Mouse (Mus musculus): ENCODE results near the gene Anks3.

The Anks3 gene

GRCm38 (mm10) chr16:4927967-4928366, 36.0 kb downstream of the Anks3 start:
- DNase-seq (ENCODE audit: low spot score) = no peak

- DNase-seq (ENCODE audit: low spot score) = no peak
Measured at GRCm38 (mm10) chr16:4923996-4924395, 40.0 kb downstream of the Anks3 start.

DNA sequence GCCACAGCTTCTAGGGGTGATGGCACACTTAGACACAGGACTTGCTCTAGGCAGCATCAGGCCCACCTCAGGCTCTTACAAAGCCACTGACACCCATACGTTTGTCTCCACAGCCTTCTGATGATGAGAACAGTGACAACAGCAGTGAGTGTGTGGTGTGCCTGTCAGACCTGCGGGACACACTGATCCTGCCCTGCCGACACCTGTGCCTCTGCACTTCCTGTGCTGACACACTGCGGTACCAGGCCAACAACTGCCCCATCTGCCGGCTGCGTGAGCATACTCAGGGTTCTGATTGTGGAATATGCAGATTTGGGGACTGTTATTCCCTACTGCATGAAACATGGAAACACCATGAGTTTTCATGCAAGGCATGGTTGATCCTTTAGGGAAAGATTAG, 41.5 kb downstream of the Anks3 start:
- no peak for DNase-seq (ENCODE audit: low spot score)

- DNase-seq (ENCODE audit: low spot score) = no peak
Measured at GRCm38 (mm10) chr16:4920556-4920955, 43.4 kb downstream of the Anks3 start.

DNA sequence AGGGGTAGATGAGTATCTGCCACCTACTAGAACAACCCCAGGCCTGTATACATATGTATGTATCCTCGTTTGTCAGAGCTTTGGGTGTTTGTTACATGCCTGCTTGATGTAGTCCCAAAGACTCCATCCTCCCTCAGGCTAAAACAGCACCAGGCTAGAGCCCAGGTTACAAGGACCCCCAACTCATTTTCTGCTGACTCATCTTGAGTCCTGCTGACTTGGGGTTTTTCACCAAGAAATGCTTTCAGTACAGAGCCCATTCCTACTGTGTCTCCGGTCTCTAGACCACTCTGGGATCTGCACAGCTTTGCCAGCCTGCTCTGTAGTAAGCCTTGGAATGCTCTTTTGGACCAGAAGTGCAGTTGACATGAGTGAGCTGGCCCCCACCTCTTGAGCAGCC, 47.4 kb downstream of the Anks3 start:
- no peak for DNase-seq (ENCODE audit: low spot score)

GRCm38 (mm10) chr16:4915931-4916330, 48.1 kb downstream of the Anks3 start:
- DNase-seq (ENCODE audit: low spot score) = no peak

GRCm38 (mm10) chr16:4913783-4914735, 49.9 kb downstream of the Anks3 start:
- DNase-seq (ENCODE audit: low spot score) = peak; percentile 92

- DNase-seq (ENCODE audit: low spot score) = no peak
Measured at GRCm38 (mm10) chr16:4912907-4913782, 50.9 kb downstream of the Anks3 start.

DNA sequence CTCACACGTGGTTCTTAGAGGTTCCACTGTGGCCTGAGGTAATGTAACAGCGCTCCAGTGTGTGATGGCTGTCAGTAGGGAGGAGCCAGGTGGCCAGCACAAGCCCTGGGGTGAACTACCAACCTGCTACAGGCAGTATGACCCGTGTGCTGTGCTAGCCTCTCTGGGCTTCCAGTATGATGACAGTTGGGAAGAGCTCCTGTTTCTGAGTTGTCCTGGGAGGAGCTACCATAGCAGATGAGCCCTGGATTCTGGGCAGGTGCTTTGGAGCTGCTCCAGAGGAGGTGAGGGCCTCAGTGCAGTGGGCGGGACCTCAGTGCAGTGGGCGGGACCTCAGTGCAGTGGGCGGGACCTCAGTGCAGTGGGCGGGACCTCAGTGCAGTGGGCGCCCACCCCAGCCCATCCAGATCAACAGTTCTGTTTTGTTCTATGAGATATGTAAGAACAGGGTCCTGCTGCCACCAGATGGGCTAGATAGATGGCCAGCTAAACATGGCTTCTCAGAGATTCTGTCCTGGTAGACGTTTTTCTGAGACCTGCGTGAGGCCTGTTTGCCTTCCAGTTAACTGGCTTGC, 51.8 kb downstream of the Anks3 start:
- DNase-seq (ENCODE audit: low spot score) = no peak

DNA sequence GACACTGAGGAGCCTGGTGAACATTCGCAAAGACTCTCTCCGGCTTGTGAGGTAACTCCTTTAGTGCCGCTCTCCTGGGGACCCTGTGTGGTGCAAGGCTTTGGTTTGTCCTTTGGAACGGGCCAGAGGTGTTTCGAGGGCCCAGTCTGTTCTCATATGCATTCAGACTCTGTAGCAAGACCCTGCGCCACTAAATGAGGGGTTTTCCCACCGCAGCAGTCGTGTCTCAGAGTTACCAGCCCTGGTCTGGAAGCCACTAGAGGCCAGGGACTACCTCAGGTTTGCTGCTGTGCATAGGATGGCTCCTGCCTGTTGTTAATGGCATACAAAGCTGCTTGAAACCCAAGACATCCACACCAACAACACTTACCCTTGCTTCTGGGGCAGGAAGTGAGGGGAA, 53.2 kb downstream of the Anks3 start:
- no peak for DNase-seq (ENCODE audit: low spot score)

DNA sequence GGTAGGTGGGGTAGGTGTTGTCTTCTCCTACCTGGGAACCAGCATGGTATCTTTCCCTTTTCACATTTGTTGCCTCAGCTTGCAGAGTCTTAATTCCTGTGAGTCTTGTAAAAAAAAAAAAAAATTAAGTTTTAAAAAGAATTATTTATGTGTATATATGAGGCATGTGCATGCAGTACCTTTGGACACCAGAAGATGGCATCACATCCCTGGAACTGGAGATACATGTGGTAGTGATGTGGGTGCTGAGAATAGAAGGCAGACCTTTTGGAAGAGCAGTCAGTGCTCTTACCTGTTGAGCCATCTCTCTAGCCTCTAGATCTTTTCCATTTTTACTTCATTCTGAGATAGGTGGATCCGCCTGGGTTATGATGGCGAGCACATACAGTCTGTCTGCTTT, 54.3 kb downstream of the Anks3 start:
- no peak for DNase-seq (ENCODE audit: low spot score)

- DNase-seq (ENCODE audit: low spot score) = no peak
Measured at GRCm38 (mm10) chr16:4907972-4908371, 56.0 kb downstream of the Anks3 start.

DNA sequence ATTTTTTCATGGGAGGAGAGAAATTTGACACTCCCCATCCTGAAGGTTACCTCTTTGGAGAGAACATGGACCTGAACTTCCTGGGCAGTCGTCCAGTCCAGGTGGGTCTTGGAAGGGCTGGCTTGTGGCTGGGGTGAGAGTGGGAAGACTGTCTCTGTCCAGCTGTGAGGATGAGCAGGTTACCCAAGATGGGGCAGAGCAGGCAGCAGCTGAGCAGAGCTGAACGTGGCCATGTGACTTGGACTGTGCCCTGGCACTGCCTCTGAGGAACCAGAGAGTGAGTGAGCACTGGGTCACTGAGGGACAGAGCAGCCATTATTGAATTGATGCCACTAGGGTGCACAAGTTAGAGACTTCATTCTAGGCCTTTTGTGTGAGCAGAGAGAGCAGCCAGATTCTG, 56.6 kb downstream of the Anks3 start:
- peak; percentile 52 for DNase-seq (ENCODE audit: low spot score)

GRCm38 (mm10) chr16:4906559-4906958, 57.4 kb downstream of the Anks3 start:
- DNase-seq (ENCODE audit: low spot score) = no peak

GRCm38 (mm10) chr16:4905591-4905990, 58.4 kb downstream of the Anks3 start:
- no peak for DNase-seq (ENCODE audit: low spot score)

DNA sequence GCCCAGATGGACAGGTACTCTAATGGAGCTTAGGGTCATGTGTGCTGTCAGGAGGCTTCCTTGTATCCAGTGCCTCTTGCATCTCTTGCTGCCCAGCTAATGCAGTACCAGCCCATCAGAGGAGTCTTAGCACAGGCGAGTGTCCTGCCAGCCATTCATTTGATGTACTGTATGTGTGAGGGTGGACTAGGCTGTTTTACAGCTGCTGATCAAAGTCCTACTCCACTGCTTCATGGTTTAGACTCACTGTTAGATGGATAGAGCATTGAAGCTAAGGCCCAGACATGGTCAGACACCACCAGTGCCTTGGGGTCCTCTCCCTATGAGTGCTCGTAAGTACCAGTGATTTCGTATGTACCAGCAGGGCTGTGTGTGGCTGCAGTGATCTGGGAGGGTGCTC, 59.1 kb downstream of the Anks3 start:
- no peak for DNase-seq (ENCODE audit: low spot score)

- DNase-seq (ENCODE audit: low spot score) = no peak
Measured at GRCm38 (mm10) chr16:4903491-4904102, 60.4 kb downstream of the Anks3 start.

GRCm38 (mm10) chr16:4902390-4902789, 61.6 kb downstream of the Anks3 start:
- DNase-seq (ENCODE audit: low spot score) = no peak

- DNase-seq (ENCODE audit: low spot score) = no peak
Measured at GRCm38 (mm10) chr16:4901167-4901566, 62.8 kb downstream of the Anks3 start.

DNA sequence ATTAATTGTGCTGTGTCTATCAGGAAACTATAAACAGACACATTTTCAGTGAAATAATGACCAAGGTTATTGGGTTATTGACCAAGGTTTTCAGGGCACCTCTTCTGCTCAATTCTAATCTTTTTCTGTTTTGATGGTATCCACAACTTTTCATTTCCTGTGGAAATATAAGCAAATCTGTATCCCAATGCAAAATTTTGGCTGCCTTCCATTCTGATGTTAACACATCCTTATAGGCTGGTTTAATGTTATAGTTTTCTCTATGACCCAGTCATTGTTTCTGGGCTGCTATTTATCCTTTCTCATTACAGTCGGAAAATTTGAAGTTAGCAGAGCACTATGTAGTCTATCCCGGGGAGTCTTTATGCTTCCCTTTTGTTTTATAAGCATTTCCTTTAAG, 64.3 kb downstream of the Anks3 start:
- DNase-seq (ENCODE audit: low spot score) = no peak

GRCm38 (mm10) chr16:4898881-4899280, 65.1 kb downstream of the Anks3 start:
- DNase-seq (ENCODE audit: low spot score) = no peak

GRCm38 (mm10) chr16:4897146-4897730, 66.8 kb downstream of the Anks3 start:
- DNase-seq (ENCODE audit: low spot score) = no peak

All from layer of hippocampus, adult 11-12 months (tissue).